Mouse (Mus musculus) thymus, postnatal 0 days (tissue): ENCODE data around the gene Kmt2c. TPM values are rescaled to one million over a fixed set of nuclear protein-coding genes. Genes with fewer than 3 reads are reported as not detected.

Source experiments
- DNase-seq: peaks from one replicate; pipeline ENCODE4 v3.0.0-alpha.2; 2015; ENCODE audit warnings: low spot score
- polyA plus RNA-seq: library from polyadenylated mRNA; unstranded; fragments of >200 nt; fragmentation: Nextera tagmentation; extraction: Ambion mirVana; gene quantifications from 2 replicates; pipeline ENCODE4 v1.2.1, GENCODE M21; 2015

Gene Kmt2c
- polyA plus RNA-seq, 1 experiment from 2014 or later, result 21.4 TPM

GRCm38 (mm10) chr5:25383581-25383980, 115.0 kb downstream of the Kmt2c start:
- DNase-seq, result no peak

- no peak for DNase-seq
These were observed 119.4 kb downstream of the Kmt2c start for GRCm38 (mm10) chr5:25379188-25379587.

- no peak for DNase-seq
These were observed 130.2 kb downstream of the Kmt2c start for GRCm38 (mm10) chr5:25368420-25368819.

GRCm38 (mm10) chr5:25367126-25367525, 131.5 kb downstream of the Kmt2c start:
- DNase-seq, result no peak

- no peak for DNase-seq
These were observed 145.1 kb downstream of the Kmt2c start for GRCm38 (mm10) chr5:25353509-25353908.

GRCm38 (mm10) chr5:25331322-25331721, 167.3 kb downstream of the Kmt2c start:
- DNase-seq, result no peak

GRCm38 (mm10) chr5:25313881-25314280, 184.7 kb downstream of the Kmt2c start:
- DNase-seq, result no peak

GRCm38 (mm10) chr5:25310226-25310625, 188.4 kb downstream of the Kmt2c start:
- DNase-seq, result no peak

GRCm38 (mm10) chr5:25296830-25297229, 201.8 kb downstream of the Kmt2c start:
- no peak for DNase-seq

- no peak for DNase-seq
These were observed 214.6 kb downstream of the Kmt2c start for GRCm38 (mm10) chr5:25283988-25284387.

- no peak for DNase-seq
These were observed 222.2 kb downstream of the Kmt2c start for GRCm38 (mm10) chr5:25276365-25276764.

- no peak for DNase-seq
These were observed 223.0 kb downstream of the Kmt2c start for GRCm38 (mm10) chr5:25275629-25276028.

- no peak for DNase-seq
These were observed 230.2 kb downstream of the Kmt2c start for GRCm38 (mm10) chr5:25268258-25268888.

- no peak for DNase-seq
These were observed 236.3 kb downstream of the Kmt2c start for GRCm38 (mm10) chr5:25262266-25262665.

GRCm38 (mm10) chr5:25261452-25261851, 237.1 kb downstream of the Kmt2c start:
- DNase-seq, result no peak

GRCm38 (mm10) chr5:25256686-25257085, 241.9 kb downstream of the Kmt2c start:
- no peak for DNase-seq

- no peak for DNase-seq
These were observed 244.1 kb downstream of the Kmt2c start for GRCm38 (mm10) chr5:25254491-25254890.

GRCm38 (mm10) chr5:25252825-25253544, 245.6 kb downstream of the Kmt2c start:
- no peak for DNase-seq

GRCm38 (mm10) chr5:25252423-25252822, 246.2 kb downstream of the Kmt2c start:
- no peak for DNase-seq

GRCm38 (mm10) chr5:25247036-25247435, 251.5 kb downstream of the Kmt2c start:
- no peak for DNase-seq

- DNase-seq, result no peak
These were observed 252.1 kb downstream of the Kmt2c start for GRCm38 (mm10) chr5:25246473-25246865.

GRCm38 (mm10) chr5:25245806-25246472, 252.6 kb downstream of the Kmt2c start:
- DNase-seq, result no peak
